In genomic region chr11:95519996-95520395, GRCm38 (mm10) we compare ENCODE assay signal across 12 mouse cellular contexts. TPM values are rescaled to one million over a fixed set of nuclear protein-coding genes. Genes with fewer than 3 reads are reported as not detected.
DNase-seq lines count a peak whose midpoint lies in the region; ATAC-seq and TF ChIP-seq lines count a peak whose summit lies in the region.
"Had no signal": no experiment of that assay in that cellular context is flagged by ENCODE, and none has a peak within 500 bp of the region (broad histone marks: within the 10 kb centered on the region; RNA-seq: fewer than 3 reads in every experiment).

No protein-coding gene starts in this region.

- no peaks in the 10 kb centered on the region for H3K9me3 ChIP-seq in hindbrain, embryonic 10.5 days
- no peaks in the 10 kb centered on the region for H3K9me3 ChIP-seq in hindbrain, embryonic 11.5 days (ENCODE audit: control insufficient read depth, low read length)
- no peaks in the 10 kb centered on the region for H3K9me3 ChIP-seq in CH12.LX (replicated peaks; ENCODE audit: low read length)
- no peaks in the 10 kb centered on the region for H3K9me3 ChIP-seq in hindbrain, embryonic 16.5 days (ENCODE audit: control insufficient read depth, low read length)
- H3K9me3 ChIP-seq: G1E; lung, embryonic 15.5 days; megakaryocyte, embryonic 14.5 days; neural tube, embryonic 12.5 days had no signal

- dilution Hi-C loops in CH12.LX (cut with MboI; ENCODE audit: extremely low pct_ligation_motif_present, extremely low pct_unique_long_range_greater_than_20kb, low sequenced_read_pairs), result no loop called here

- H3K4me1 ChIP-seq in hindbrain, embryonic 10.5 days (replicated peaks), result peaks cover 64% of the 10 kb centered on the region
- peaks cover 9% of the 10 kb centered on the region for H3K4me1 ChIP-seq in hindbrain, embryonic 11.5 days (replicated peaks; ENCODE audit: control insufficient read depth, insufficient read depth, low read length)
- peaks cover 14 to 27% of the 10 kb centered on the region in 2 experiments for H3K4me1 ChIP-seq in CH12.LX (ENCODE audit: control insufficient read depth in 1 of 2, insufficient read depth in 2 of 2)
- peaks cover 15% of the 10 kb centered on the region for H3K4me1 ChIP-seq in hindbrain, embryonic 16.5 days (ENCODE audit: control insufficient read depth, insufficient read depth, low read depth, low read length)

- H3K4me3 ChIP-seq in hindbrain, embryonic 10.5 days, result no peak overlapping the region
- no peak overlapping the region for H3K4me3 ChIP-seq in hindbrain, embryonic 11.5 days (ENCODE audit: low read depth, low read length)
- no peak overlapping the region for H3K4me3 ChIP-seq in CH12.LX (replicated peaks in 1 of 3; ENCODE audit: low read depth in 2 of 3, low read length in 2 of 3, poor library complexity in 1 of 3)
- H3K4me3 ChIP-seq in hindbrain, embryonic 16.5 days (ENCODE audit: low read length), result no peak overlapping the region
- H3K4me3 ChIP-seq in layer of hippocampus, adult 2 months, result no peak overlapping the region
- H3K4me3 ChIP-seq: neural tube, embryonic 12.5 days had no signal

- TF ChIP-seq EP300 in CH12.LX (IDR thresholded peaks at IDR 0.05; ENCODE audit: low read length), result no peak

- TF ChIP-seq RAD21 in CH12.LX (IDR thresholded peaks at IDR 0.05; ENCODE audit: low read depth, low read length), result no peak

- in situ Hi-C loops in CH12.LX (cut with MboI; ENCODE audit: low pct_ligation_motif_present, low pct_unique_long_range_greater_than_20kb, low sequenced_read_pairs), result loop anchor here (5.0 to 10.0 kb wide), 3 partner anchors 123 to 405 kb away; partner anchors contain the start of gene Tac4

- H3K9ac ChIP-seq in hindbrain, embryonic 11.5 days (ENCODE audit: low read depth, low read length), result no peak overlapping the region
- no peak overlapping the region for H3K9ac ChIP-seq in CH12.LX (ENCODE audit: insufficient read depth, low read depth)
- no peak overlapping the region for H3K9ac ChIP-seq in hindbrain, embryonic 16.5 days (ENCODE audit: low read depth, low read length)
- H3K9ac ChIP-seq: lung, embryonic 15.5 days; neural tube, embryonic 12.5 days had no signal

- no peaks in the 10 kb centered on the region for H3K79me2 ChIP-seq in CH12.LX (replicated peaks; ENCODE audit: control insufficient read depth, extremely low read depth, insufficient read depth, poor library complexity, severe bottlenecking)

- no peak for DNase-seq in hindbrain, embryonic 10.5 days (ENCODE audit: low spot score)
- no peak for DNase-seq in hindbrain, embryonic 11.5 days (ENCODE audit: low spot score)
- DNase-seq in CH12.LX (ENCODE audit: extremely low read depth) (no peak), R1 (ENCODE audit: low read depth, low spot score) (peak; percentile 47)
- no peak for DNase-seq in layer of hippocampus, adult 9-10 months (ENCODE audit: low spot score)
- no peak for DNase-seq in urinary bladder, adult 18-20 months (ENCODE audit: low spot score in 2 of 2)
- no peak for DNase-seq in layer of hippocampus, adult 2 months (ENCODE audit: low spot score in 2 of 2)

- no peak for TF ChIP-seq POLR2A in CH12.LX (IDR thresholded peaks at IDR 0.05; ENCODE audit: low read depth, low read length)

- H3K27me3 ChIP-seq in hindbrain, embryonic 10.5 days (ENCODE audit: insufficient read depth, poor library complexity, severe bottlenecking), result peaks cover 44% of the 10 kb centered on the region
- peaks cover 9% of the 10 kb centered on the region for H3K27me3 ChIP-seq in hindbrain, embryonic 11.5 days (ENCODE audit: control insufficient read depth, insufficient read depth, low read length)
- peaks cover 87% of the 10 kb centered on the region for H3K27me3 ChIP-seq in CH12.LX (replicated peaks)
- H3K27me3 ChIP-seq in hindbrain, embryonic 16.5 days (replicated peaks; ENCODE audit: control insufficient read depth, insufficient read depth, low read length), result peaks cover 2% of the 10 kb centered on the region

- no peak overlapping the region for H3K4me2 ChIP-seq in hindbrain, embryonic 11.5 days (replicated peaks; ENCODE audit: low read depth, low read length)
- H3K4me2 ChIP-seq in CH12.LX (ENCODE audit: insufficient read depth, low read depth, poor library complexity, severe bottlenecking), result no peak overlapping the region; the same call in 1 of the 2 replicates
- no peak overlapping the region for H3K4me2 ChIP-seq in hindbrain, embryonic 16.5 days (ENCODE audit: low read length)

- WGBS in hindbrain, embryonic 10.5 days, result 53% methylated on average over 3 of the region's 3 CpGs
- 54% methylated on average over 3 of the region's 3 CpGs for WGBS in hindbrain, embryonic 11.5 days
- WGBS in hindbrain, embryonic 16.5 days, result 65% methylated on average over 3 of the region's 3 CpGs

- H3K27ac ChIP-seq in hindbrain, embryonic 10.5 days, result peak overlapping the region; percentile 85
- no peak overlapping the region for H3K27ac ChIP-seq in hindbrain, embryonic 11.5 days (ENCODE audit: low read depth, low read length)
- H3K27ac ChIP-seq in CH12.LX (ENCODE audit: insufficient read depth, low read depth), result no peak overlapping the region
- H3K27ac ChIP-seq in hindbrain, embryonic 16.5 days (ENCODE audit: low read depth, low read length), result peak overlapping the region; percentile 66
- no peak overlapping the region for H3K27ac ChIP-seq in layer of hippocampus, adult 2 months
- H3K27ac ChIP-seq: lung, embryonic 15.5 days; neural tube, embryonic 12.5 days had no signal

- peak in 1 of 2 experiments; percentile 41; a peak in 2 of 4 replicates for TF ChIP-seq CTCF in CH12.LX (conservative IDR thresholded peaks at IDR 0.05 in 1 of 2, IDR thresholded peaks at IDR 0.05 in 1 of 2; ENCODE audit: low read depth in 2 of 2, low read length in 2 of 2)
- TF ChIP-seq CTCF in layer of hippocampus, adult 2 months (conservative IDR thresholded peaks at IDR 0.05), result no peak

- H3K36me3 ChIP-seq in hindbrain, embryonic 10.5 days, result no peaks in the 10 kb centered on the region
- H3K36me3 ChIP-seq in hindbrain, embryonic 11.5 days (ENCODE audit: control insufficient read depth, insufficient read depth, low read length), result no peaks in the 10 kb centered on the region
- no peaks in the 10 kb centered on the region for H3K36me3 ChIP-seq in CH12.LX (replicated peaks in 1 of 2; ENCODE audit: control insufficient read depth in 1 of 2, insufficient read depth in 1 of 2, low read length in 1 of 2)
- no peaks in the 10 kb centered on the region for H3K36me3 ChIP-seq in hindbrain, embryonic 16.5 days (ENCODE audit: control insufficient read depth, insufficient read depth, low read length)
- H3K36me3 ChIP-seq: G1E; lung, embryonic 15.5 days; neural tube, embryonic 12.5 days had no signal

- no peak for ATAC-seq in hindbrain, embryonic 11.5 days (ENCODE audit: low FRiP score)
- ATAC-seq in hindbrain, embryonic 16.5 days, result no peak

TF ChIP-seq in CH12.LX, 34 proteins besides CTCF, POLR2A, EP300 and RAD21:
- no peak for TF ChIP-seq JUN (IDR thresholded peaks at IDR 0.05; ENCODE audit: insufficient read depth, low read depth, low read length)
- TF ChIP-seq ZKSCAN1 (IDR thresholded peaks at IDR 0.05; ENCODE audit: borderline replicate concordance, low read depth, low read length), result peak; percentile 84
- no peak for TF ChIP-seq SIN3A (IDR thresholded peaks at IDR 0.05; ENCODE audit: low read length)
TF ChIP-seq in CH12.LX: peak in this region for 1.

RNA-seq across cellular contexts. Expression of gene Nxph3, which starts 5.6 kb away (rescaled TPM):
- 0.46 and 0.75 TPM in 2 replicates for polyA plus RNA-seq in hindbrain, embryonic 10.5 days (2016; fragmentation: Nextera tagmentation; extraction: Ambion mirVana)
- polyA plus RNA-seq in hindbrain, embryonic 11.5 days (2014; fragmentation: Nextera tagmentation; extraction: Ambion mirVana), result 0.22 and 0.69 TPM in 2 replicates
- total RNA-seq in CH12.LX (2012; rRNA removed) (0.17 TPM in 1 of 2 replicates, not detected in the other), CH12.LX (2014; rRNA removed) (not detected in 2 replicates)
- polyA plus RNA-seq in CH12.LX (2012; ENCODE audit: insufficient read length, low read depth), result not detected in 2 replicates
- 2.8 and 3.0 TPM in 2 replicates for polyA plus RNA-seq in hindbrain, embryonic 16.5 days (2015; fragmentation: Nextera tagmentation; extraction: Ambion mirVana)
- total RNA-seq in layer of hippocampus, adult 2 months (2021), result 10 to 100 TPM; 13.5 to 18.5 TPM
- polyA plus RNA-seq: G1E had no signal

Comparison
In these comparisons a context has a peak if more than half of its experiments do, and no peak if none do; other contexts are left out.
1. H3K27ac ChIP-seq: peak in hindbrain, embryonic 10.5 days (single experiment) and hindbrain, embryonic 16.5 days (single experiment); none in hindbrain, embryonic 11.5 days (single experiment), CH12.LX (single experiment) and layer of hippocampus, adult 2 months (single experiment).